Mouse (Mus musculus) naive thymus-derived CD4-positive, alpha-beta T cell, adult 5 months (primary cell): Measurements from ENCODE around the gene Ube2v1. TPM values are rescaled to one million over a fixed set of nuclear protein-coding genes. Genes with fewer than 3 reads are reported as not detected.

Experiments
- polyA plus RNA-seq: library from polyadenylated mRNA; unstranded; fragments of 100-300 nt; shearing (Covaris generic); gene quantifications from one replicate; pipeline ENCODE4 v1.2.1, GENCODE M21; 2017

The Ube2v1 gene
- 194 TPM for polyA plus RNA-seq

GRCm38 (mm10) chr2:167631591-167632448 lies at the start of gene Ube2v1:
Gene Ube2v1, minus strand, starts transcription at chr2:167632095.

GRCm38 (mm10) chr2:167661270-167662203 lies 29.6 kb upstream of the Ube2v1 start, which contains the start of gene Gm20431:
Gene Gm20431, minus strand, starts transcription at chr2:167661496.

Other genes starting within 250 kb of the Ube2v1 start
- 53.3 TPM for gene Slc9a8, start 210.4 kb downstream of the Ube2v1 start, polyA plus RNA-seq
- gene Rnf114, start 139.4 kb downstream of the Ube2v1 start, polyA plus RNA-seq = 246 TPM
- 54.8 TPM for gene Spata2, start 139.2 kb downstream of the Ube2v1 start, polyA plus RNA-seq
- not detected for gene Snai1, start 93.9 kb downstream of the Ube2v1 start, polyA plus RNA-seq
- 19.2 TPM for gene Gm20431, start 29.4 kb upstream of the Ube2v1 start, polyA plus RNA-seq
- gene Cebpb, start 56.8 kb upstream of the Ube2v1 start, polyA plus RNA-seq = 56.4 TPM
- gene Tmem189, start 57.7 kb upstream of the Ube2v1 start, polyA plus RNA-seq = 109 TPM